Mouse (Mus musculus) layer of hippocampus, adult 2 months (tissue): ENCODE results near the gene Cabs1. TPM values are rescaled to one million over a fixed set of nuclear protein-coding genes. Genes with fewer than 3 reads are reported as not detected.

Experiments
- DNase-seq, 2 experiments: peaks; one replicate each; pipeline ENCODE4 v3.0.0; 2022; ENCODE audit warnings: low spot score in 2 of 2
- H3K27ac ChIP-seq: fragments of 200-600 bp; 2 replicates; pipeline ENCODE4 v1.8.1; 2022
- H3K4me3 ChIP-seq: fragments of 200-600 bp; 2 replicates; pipeline ENCODE4 v1.8.1; 2022; ENCODE audit warnings: mild to moderate bottlenecking
- CTCF ChIP-seq: fragments of 200-600 bp; conservative IDR thresholded peaks from 2 replicates; pipeline ENCODE4 v1.8.1; 2022; ENCODE audit warnings: antibody characterized with exemption, mild to moderate bottlenecking, moderate library complexity
- long read RNA-seq, 2 experiments: library from polyadenylated mRNA; stranded (forward); transcript quantifications; one replicate each; pipeline ENCODE4 v2.0.0; 2021; ENCODE audit warnings: borderline mapping rate in 2 of 2
- total RNA-seq, 2 experiments: library from RNA; stranded (reverse); gene quantifications; 2 replicates each; pipeline ENCODE4 v1.2.3; 2021

Cabs1 gene
- total RNA-seq = not detected
- long read RNA-seq, experiment 1 = 0 reads
- long read RNA-seq, experiment 2 = 0 reads

- no peak within 1 kb of the TSS for H3K4me3 ChIP-seq
- DNase-seq = no peak
- no peak for TF ChIP-seq CTCF
- no peak within 1 kb of the TSS for H3K27ac ChIP-seq
Measured at GRCm38 (mm10) chr5:87979139-87979538, at the start of gene Cabs1. Gene Cabs1 (plus strand): TSS chr5:87979439.

DNA sequence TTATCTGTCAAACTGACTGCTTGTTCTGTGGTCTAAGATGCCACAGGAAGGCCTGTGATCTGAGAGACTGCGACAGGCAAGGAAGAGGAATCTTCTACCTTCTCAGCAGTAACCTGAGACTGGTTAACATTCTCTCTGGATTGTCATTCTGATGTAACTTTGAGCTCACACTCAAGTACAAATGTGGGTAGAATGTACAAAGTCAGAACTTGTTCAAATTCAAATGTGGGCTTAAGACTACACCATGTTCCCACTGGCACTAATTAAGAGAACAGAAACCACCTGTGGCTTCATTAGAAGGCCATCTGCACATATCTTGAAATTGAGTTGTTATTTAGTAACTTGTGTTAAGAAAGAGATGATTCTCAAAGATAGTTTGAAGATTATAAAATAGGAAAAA lies 47.6 kb upstream of the Cabs1 start:
- Histone ChIP-seq H3K27ac (peak overlapping the region; percentile 18; the same call in 1 of the 2 replicates), H3K4me3 (no peak overlapping the region)
- DNase-seq = peak in 1 of 2 experiments; percentile 2
- no peak for TF ChIP-seq CTCF

GRCm38 (mm10) chr5:87940752-87941151 lies 38.5 kb upstream of the Cabs1 start:
- Histone ChIP-seq H3K27ac (peak overlapping the region; percentile 32; the same call in 1 of the 2 replicates), H3K4me3 (no peak overlapping the region)
- DNase-seq = no peak
- peak; percentile 79 for TF ChIP-seq CTCF

GRCm38 (mm10) chr5:87942515-87942914 lies 36.7 kb upstream of the Cabs1 start:
- DNase-seq = no peak
- TF ChIP-seq CTCF = no peak
- Histone ChIP-seq H3K27ac (no peak overlapping the region), H3K4me3 (no peak overlapping the region)

DNA sequence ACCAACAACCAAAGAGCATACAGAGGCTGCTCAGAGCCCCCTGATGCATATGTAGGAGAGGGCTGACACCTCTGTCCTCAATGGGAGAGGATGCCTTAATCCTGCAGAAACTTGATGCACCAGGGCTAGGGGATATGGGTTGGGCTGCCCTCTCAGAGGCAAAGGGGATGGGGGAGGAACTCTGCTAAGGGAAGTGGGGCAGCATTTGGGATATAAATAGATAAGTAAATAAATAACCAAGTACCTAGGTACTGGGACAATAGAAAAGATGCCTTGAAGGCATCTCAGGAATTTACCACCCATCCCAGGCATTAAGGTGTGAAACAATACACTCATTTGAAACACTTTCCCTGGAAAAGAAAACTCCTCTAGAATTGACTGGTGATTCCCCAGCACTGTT lies 27.4 kb upstream of the Cabs1 start:
- no peak for TF ChIP-seq CTCF
- no peak overlapping the region for H3K27ac ChIP-seq
- DNase-seq = no peak
- no peak overlapping the region for H3K4me3 ChIP-seq

DNA sequence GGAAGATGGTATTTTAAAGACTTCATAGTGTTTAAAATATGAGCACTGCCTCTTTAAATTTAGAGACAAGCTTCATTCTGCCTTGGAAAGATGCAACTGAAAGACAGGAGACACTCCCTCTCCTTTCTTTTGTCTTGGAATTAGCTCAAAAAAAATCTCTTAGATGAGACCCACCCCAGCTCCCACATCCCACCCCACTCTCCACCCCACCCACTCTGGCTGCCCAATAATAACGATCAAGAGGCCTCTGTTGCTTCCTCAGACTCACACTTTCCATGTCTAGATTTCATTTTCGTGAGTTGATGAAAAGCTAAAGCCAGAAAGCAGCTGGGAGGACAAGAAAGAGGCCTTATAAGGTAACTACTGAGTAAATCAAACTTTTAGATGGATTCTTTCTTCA lies 10.0 kb upstream of the Cabs1 start, which contains the start of the genes 2310003L06Rik and Gm28434:
Gene 2310003L06Rik (plus strand): TSS at position 259 of the 400 bp plus-strand sequence.
Gene Gm28434 (plus strand): TSS at position 317 of the 400 bp plus-strand sequence.
- H3K4me3 ChIP-seq = no peak within 1 kb of the TSS
- H3K27ac ChIP-seq = no peak within 1 kb of the TSS
- no peak for TF ChIP-seq CTCF
- no peak for DNase-seq

DNA sequence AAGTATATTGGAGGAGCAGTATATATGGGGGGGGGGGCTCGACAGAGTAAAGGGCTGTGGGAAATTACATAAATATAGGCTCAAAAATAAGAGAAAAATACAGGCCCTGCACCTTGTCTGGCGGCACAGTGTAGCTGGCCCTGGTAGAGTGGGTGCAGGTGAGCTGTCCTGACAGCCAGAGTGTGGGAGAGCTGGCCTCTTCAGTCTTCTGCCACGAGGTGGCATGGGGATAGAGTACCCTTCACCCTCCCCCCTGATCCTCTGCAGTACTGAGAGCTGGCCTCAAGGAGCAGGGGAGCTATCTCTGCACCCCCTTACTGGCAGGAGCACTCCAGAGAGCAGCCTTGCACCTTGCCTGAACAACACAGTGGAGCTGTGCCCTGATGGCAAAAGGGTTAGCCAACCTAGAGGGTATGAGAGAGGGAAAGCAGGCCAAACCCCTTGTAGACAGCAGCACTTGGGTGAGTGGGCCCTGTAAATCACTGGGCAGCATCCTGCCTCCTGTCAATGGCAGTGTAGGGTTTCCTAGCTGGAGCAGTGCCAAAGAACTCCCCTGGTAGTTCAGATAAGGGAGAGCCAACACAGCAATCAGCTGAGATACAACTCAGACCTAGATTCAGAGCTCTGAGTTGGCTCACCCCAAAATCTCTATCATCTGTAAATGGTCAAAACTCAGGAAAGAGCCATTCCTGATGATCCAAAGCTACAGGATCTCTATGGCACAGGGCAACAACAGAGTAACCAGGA lies 3.4 kb downstream of the Cabs1 start:
- DNase-seq = no peak
- Histone ChIP-seq H3K27ac (no peak overlapping the region), H3K4me3 (no peak overlapping the region)
- no peak for TF ChIP-seq CTCF

GRCm38 (mm10) chr5:88002249-88002648 lies 23.0 kb downstream of the Cabs1 start, which contains the start of gene Smr3a:
Gene Smr3a (plus strand): TSS chr5:88002549.
- Histone ChIP-seq H3K4me3 (no peak within 1 kb of the TSS), H3K27ac (no peak within 1 kb of the TSS)
- no peak for DNase-seq
- no peak for TF ChIP-seq CTCF

DNA sequence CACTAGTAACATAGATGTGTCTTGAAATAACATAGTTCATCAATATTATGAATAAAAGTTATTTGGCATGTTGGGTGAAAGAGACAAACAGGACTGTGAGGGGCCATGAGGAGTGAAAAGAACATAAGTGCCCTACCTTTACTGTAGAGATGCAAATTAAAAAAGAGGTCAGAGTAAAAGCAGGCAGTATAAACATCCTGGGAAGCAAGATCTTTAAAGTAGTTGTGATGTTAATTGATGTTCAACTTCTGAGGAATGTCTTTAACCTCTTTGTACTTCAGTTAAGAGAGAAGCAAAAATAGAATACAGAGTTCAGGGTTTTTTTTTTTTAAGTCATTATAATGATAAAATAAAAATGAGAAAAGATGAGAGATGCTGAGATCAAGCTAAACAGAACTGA lies 26.0 kb downstream of the Cabs1 start:
- Histone ChIP-seq H3K4me3 (no peak overlapping the region), H3K27ac (no peak overlapping the region)
- TF ChIP-seq CTCF = no peak
- DNase-seq = no peak

Other genes starting within 250 kb of the Cabs1 start
- gene Csn1s2a, start 204.9 kb upstream of the Cabs1 start, total RNA-seq = not detected
- not detected for gene Csn1s2b, start 171.4 kb upstream of the Cabs1 start, total RNA-seq
- not detected for gene Prr27, start 153.8 kb upstream of the Cabs1 start, total RNA-seq
- not detected for gene Odam, start 94.4 kb upstream of the Cabs1 start, total RNA-seq
- gene Csn3, start 53.9 kb upstream of the Cabs1 start, total RNA-seq = not detected
- not detected for gene 2310003L06Rik, start 10.0 kb upstream of the Cabs1 start, total RNA-seq
- gene Gm28434, start 9.9 kb upstream of the Cabs1 start, total RNA-seq = not detected
- gene Smr3a, start 23.1 kb downstream of the Cabs1 start, total RNA-seq = not detected
- not detected for gene Smr2, start 107.1 kb downstream of the Cabs1 start, total RNA-seq
- gene Gm11116, start 132.1 kb downstream of the Cabs1 start, total RNA-seq = not detected
- not detected for gene Gm11115, start 174.7 kb downstream of the Cabs1 start, total RNA-seq